Mouse (Mus musculus): ENCODE measurements around the gene Abca8a.
A peak's percentile ranks its signal among the peaks of the same experiment; 100 is the strongest.

Abca8a gene

DNA sequence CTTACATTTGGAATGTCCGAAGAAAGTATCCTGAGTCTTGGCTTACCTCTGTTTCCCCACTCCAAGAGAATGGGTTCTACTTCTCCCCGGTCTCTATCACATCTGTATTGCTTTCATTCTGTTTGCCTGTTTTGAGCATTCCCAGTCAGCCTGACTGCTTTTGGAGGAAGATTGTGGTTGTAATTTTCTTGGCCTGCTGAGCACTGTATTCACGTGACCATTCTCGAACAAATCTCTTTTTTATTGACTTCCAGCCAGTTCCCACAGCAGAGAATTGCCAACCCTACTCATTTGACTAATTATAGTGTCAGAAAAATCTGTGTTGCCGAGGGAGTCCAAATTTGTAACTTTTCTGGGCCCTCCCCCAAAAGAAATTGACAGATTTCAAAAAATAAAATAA lies at the start of gene Abca8a:
Gene Abca8a (minus strand): TSS at position 121 of the 400 bp plus-strand sequence.
- DNase-seq (ENCODE audit: low read depth): no peak

DNA sequence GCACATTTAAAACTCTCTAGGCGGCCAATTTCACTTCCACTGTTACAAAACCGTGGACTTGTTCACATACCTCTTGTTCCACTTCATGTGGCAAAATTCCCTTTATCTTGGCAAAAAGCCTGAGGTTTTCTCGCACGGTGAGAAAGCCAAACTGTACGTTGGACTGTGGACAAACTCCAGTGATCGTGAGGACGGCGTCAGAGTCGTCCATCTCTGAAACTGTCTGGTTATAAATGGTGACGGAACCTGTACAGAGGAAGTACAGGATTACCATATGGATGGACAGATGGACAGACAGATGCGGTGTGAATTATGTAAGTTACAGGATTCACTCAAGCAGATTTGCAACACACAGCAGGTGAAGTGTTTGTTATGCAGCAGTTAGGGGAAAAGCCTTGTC lies 49.6 kb upstream of the Abca8a start:
- no peak for DNase-seq (ENCODE audit: low read depth)

DNA sequence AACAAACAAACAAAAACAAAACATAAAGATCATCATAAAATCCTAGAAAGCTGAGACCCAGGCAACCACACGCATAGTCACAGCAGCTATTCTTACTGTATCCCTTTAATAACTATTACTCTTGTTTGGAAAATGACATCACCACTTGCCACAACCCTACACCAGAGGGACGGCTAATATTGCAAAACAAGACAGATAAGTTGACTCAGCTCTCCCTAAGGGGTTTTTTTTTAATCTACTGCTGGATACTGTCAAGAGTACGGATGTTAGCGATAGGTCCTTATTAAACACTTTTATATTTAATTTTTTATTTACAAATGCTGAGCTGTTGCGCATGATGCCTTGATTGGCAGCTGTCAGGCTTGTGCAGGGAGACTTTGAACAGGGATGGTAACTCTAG lies 35.0 kb upstream of the Abca8a start:
- no peak for DNase-seq (ENCODE audit: low read depth)

DNA sequence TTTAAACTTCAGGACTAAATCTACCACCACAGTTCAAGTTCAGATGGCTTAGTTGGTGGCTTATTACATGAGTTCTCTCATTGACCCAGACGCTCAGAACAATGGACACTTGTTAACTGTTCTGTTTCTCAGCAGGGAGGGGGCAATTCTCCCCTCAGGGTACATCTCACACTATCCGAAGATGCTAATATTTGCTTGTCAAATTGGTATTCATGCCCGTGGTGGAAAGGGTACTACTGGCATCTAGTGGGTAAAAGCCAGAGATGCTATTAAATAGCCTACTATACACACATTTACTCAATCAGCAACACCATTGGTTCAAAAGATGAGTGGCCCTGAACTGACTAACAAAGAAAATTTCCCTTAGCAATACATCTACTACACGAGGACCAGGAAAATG lies 15.4 kb upstream of the Abca8a start:
- DNase-seq (ENCODE audit: low read depth): no peak

DNA sequence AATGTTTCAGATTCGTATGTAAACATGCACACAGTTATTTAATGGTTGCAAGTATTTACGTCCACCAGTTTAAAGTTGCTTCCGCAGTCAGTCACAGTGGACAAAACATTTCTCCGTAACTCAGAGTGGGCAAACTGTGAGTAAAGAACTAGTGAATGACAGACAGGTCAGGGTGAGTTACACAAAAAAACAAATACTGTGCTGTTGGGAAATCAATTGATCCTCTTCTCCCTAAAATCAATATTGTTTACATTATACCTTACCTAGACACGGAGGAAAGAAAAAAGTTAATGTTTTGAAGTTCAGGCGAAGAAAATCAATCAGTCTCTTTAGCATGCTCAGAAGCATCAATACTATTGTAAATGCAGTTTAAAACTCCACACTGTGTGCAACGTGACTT lies 5.7 kb upstream of the Abca8a start:
- DNase-seq (ENCODE audit: low read depth): no peak

DNA sequence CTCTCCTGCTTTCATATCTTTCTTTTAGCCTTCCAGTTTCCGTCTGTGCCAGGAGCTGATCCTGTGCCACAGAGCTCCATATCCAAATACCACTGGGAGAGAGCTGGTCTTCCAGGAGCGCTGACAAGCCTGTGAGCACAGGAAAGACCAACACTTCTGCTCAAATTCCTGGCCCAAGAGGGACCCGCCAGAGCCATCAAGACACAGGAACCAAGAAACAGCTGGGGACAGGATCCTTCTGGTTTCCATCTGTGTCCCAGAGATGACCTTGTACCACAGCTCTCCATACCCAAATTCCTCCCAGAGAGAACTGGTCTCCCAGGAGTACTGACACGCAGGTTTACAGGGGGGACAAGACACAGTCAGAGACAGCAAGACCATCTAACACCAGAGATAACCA lies 3.1 kb upstream of the Abca8a start:
- DNase-seq (ENCODE audit: low read depth): no peak

DNA sequence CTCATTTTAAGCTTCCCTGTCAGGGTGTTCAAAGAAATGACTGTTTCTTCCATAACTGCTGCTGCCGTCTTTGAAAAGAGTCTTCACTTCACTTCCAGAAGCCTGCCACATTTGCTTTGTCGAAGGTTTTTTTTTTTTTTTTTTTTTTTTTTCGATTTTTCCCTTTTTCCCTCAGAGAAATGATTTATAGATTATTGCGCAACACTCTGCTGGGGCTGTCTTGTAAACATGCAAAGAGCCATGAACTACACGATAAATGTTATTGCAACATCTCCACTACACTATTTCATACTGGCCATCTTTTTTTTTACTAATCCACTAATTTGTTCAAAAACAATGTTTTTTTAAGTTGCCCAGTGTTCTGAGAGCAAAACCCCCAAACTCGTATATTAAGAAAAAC lies 1.7 kb upstream of the Abca8a start:
- DNase-seq (ENCODE audit: low read depth): no peak

DNA sequence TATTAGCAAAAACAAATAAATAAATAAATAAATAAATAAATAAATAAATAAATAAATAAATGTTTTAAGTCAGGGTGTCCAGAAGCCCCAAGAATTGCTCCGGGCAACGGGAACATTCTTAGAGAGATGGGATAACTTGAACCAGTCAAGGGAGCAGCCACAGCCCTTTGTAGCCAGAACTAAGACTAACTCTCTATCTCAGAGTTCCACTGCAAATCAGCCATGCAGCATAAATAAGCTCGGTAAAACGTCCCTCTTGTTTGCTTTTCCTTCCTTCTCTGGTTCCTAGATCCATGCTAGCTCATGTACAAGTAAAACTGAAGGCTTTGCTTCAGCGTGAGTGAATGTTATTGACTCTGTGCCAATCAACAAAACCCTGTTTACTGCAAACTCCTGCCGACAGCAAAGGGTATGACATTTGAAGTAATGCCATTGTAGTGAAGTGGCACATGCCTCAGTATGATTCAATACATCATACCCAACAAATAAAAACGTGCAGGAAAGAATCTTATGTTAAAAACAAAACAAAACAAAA lies 865 bp downstream of the Abca8a start:
- no peak for DNase-seq (ENCODE audit: low read depth)

DNA sequence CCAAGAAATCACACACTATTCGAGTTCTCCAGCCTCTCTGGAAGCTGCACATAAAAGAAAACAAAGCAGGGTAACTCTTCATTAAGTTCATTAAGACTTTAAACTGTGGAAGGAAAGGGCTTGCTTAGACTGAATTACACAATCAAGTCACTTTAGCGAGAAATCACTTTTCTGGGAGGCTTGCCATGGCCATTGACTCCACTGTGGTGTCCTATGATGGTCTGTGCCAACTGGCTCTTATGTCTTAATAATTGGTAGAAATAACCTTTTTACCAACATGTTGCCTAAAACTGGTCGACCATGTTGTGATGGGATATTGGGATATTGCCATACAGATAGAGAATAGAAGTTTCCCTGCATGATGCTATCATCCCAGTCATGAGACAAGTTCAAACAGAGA lies 1.5 kb downstream of the Abca8a start:
- no peak for DNase-seq (ENCODE audit: low read depth)

DNA sequence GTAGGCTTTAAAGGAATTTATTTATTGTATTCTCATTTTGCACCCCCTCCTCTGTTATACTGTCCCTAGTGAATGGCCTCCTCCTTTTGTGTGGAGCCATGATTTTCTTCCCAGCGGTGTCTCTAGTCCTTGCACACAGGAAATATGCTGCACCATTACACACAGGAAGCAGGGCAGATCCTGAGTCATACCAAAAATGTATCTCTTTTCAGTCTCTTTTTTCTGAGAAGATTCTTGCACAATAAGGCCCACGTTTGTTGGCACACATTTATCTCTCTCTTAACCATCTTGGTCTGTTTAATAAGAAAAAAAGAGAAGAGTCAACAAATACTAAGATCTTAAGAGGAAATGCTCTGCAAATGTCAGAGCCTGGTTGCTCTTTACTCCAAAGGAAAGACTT lies 4.5 kb downstream of the Abca8a start:
- no peak for DNase-seq (ENCODE audit: low read depth)

DNA sequence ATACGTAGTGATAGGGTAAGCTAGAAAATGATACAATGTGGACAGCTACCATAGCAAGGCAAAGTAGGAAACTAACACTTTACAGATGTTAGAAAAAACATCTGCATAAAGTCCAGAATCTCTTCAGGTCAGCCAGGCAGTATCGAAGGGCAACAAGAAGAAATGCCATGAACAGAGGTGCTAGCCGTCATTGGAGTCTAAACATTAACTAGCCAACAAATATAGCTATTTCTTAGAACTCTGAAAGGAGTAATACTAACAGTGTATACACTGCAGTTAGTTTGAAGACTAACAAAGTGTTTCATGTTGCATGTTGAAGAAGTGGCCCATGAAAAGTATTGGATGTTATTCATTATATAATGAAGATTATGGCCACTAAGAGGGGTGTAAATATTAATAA lies 23.6 kb downstream of the Abca8a start:
- DNase-seq (ENCODE audit: low read depth): no peak

DNA sequence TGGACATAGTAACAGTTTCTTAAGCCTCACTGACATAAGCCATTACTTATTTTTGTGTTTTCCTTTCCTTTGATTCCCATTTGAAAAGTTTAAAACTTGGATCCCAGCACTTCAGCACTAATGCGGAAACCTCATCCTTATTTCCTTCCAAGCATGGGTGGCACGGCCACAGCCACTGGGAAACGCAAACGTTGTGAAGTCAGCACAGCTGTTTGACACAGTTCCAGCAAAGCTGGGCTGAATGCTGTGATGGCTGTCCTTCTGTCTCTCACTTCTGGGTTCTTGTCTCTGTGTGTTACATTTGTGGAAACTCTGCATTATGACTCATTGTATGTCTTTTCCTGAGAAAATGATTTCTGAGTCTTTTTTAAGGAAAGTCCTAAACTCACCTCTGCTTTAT lies 34.7 kb downstream of the Abca8a start:
- DNase-seq (ENCODE audit: low read depth): no peak

DNA sequence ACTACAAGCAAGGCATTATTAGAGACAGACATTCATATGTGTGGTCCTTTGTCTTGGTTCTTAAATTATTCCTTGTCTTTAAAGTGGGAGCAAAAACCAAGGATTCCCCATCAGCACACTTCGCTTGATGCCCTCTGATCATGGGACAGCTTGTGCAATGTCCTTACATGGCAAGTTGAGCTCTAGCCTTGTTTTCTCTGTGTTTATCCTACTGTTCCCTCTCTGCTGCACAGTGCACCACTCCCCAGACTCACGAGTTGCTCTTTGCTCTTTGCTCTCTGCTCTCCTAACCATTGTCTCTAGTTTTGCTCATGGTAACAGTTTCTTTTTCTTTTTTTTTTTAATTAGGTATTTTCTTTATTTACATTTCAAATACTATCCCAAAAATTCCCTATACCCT lies 35.7 kb downstream of the Abca8a start:
- no peak for DNase-seq (ENCODE audit: low read depth)

DNA sequence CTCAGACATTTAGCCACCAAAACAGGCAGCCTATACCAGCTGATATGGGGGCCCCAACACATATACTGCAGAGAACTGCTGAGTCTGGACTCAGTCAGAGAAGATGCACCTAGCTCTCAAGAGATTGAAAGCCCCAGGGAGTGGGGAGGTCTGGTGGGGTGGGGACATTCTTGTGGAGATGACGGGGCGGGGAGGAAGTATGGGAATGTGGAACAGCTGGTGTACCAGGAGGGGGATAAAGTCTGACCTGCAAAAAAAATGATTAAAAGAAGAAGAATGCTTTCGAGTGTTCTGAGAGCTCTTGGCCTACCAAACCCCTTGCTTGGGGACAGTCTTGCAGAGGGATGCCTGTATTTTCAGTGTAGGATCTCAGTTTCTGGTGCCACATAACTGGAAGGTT lies 42.1 kb downstream of the Abca8a start:
- no peak for DNase-seq (ENCODE audit: low read depth)

DNA sequence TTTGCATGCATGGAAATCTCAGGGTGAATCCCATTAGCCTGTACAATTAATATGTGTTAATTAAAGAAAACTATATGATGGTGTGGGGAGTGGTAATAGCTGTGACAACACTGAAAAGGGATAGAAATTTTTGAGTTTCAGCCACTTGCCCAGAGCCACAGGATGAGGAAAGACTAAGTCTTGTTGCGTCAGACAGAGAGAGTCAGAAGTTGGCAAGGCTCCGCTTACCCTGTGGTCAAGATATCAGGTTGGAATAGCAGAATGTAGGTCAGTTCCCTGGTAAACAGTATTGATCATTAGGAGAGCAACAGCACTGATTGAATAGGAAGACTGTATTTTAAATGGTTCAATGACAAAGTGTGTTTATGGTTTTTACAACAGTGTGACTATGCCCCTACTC lies 58.0 kb downstream of the Abca8a start:
- no peak for DNase-seq (ENCODE audit: low read depth)

DNA sequence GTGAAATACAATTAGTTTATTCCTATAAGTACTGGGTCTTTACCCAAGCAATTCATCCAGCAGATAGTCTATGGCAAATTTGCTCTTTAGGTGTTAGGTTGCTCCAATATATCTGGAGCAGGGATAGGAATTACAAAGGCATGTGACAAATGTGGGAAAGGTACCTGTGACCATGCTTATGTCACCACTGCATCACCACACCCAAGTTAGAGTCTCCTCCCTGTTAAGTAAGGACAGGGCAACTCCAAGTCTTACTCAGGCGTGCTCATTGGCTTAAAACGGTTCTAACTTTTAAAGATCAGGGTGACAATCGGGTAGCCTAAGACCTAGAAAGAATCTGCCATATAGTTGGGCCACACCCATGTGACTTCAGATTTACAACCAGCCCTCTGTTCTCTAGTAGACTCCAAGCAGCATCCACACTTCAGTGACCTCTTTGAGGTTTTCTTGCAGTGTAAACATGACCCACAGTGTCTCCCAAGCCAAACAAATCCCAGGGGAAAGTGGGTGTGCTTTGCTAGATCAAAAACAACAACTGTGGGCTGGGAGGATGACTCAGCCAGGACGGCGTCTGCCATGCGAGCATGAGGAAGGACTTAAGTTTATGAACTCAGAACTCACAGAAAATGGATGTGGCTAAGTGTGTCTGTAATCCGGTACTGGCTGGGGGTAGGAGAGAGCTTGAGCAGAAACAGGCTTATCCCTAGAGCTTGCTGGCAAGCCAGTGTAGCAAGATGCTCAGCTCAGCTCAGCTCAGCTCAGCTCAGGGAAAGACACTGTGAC lies 66.7 kb downstream of the Abca8a start:
- no peak for DNase-seq (ENCODE audit: low read depth)

DNA sequence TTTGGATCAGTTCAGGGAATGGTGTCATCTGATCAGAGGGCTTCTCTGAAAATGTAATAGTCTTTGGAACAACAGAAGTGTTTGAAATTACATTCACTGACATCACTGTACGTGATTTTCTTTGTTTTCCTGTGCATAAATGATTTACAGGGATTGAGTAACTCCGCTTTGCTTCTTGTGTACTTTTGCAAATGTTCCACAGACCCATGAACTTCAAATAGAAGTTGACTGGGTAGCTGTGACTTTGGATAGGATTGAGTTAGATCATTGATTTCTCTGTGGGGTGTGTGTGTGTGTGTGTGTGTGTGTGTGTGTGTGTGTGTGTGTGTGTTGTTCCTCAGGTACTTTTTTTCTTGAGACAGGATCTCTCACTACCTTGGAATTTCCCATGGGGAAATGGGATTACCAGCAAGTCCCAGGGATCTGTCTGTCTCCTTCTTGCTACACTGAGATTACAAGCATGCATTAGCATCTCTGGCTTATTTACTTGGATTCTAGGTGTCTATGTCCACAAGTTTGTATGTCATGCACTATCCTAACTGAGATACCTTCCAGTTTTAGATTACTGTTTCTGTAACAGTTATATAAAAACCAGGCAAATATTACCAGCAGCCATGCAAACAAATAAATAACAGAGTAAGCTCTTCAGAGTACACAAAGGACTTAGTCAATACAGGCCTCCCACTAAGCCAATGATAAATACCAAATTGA lies 84.8 kb downstream of the Abca8a start:
- no peak for DNase-seq (ENCODE audit: low read depth)

DNA sequence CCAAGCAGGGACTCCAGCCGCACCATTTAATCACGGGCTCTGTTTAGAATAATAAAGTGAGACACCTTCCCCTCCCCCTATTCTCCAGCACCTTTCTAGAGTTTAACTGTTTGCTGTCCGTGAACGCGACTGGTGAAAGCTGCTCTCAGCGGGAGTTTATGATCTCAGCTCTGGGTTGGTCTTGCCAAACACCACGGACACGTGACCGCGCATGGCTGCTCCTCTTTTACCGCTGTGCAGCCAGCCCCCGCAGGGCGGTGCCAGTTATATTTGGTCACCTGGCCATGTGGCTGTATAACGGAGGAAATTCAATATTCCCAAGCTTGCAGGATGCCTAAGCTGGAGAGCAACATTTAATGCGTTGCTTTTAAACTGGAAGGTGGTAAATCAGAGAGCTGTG lies 100.2 kb downstream of the Abca8a start, which contains the start of gene Abca8b:
Gene Abca8b (minus strand): TSS at position 222 of the 400 bp plus-strand sequence.
- DNase-seq (ENCODE audit: low read depth): peak; percentile 2

DNA sequence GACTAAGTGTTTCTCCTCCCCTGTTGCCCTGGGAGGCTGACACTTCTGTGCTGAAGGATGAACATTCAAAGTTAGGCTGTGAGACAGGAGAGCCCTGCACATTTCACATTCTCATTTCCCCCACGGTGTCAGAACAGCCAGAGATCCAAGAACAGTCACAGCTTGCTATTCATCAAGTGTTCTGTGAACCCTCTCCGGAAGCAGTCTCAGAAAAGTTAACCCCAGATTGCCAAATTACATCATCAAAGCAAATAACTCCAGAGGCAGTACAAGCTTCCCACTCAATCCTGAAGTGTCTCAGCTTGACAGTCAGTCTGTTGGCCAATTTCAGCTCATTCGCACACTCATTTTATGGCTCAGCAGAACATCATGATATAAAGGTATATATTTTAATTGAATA lies 100.8 kb downstream of the Abca8a start:
- DNase-seq (ENCODE audit: low read depth): no peak

DNA sequence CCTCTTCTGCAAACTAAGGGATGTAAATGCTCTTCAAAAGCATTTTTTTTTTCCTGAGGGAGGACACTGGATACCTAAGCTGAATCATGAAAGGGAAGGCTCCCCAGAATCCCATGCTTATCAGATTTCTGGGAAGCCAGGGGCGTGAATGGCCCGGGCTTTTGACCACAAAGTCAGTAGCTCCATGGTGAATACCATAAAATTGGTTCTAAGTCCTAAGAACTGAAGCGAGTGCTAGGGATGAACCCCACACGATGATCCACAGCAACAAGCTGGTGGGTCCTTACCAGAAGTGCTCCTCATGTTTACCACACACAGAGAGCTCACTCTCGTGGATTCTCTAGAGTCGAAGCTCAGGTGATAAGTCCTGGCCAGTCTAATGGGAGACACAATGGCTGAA lies 101.8 kb downstream of the Abca8a start:
- no peak for DNase-seq (ENCODE audit: low read depth)

DNA sequence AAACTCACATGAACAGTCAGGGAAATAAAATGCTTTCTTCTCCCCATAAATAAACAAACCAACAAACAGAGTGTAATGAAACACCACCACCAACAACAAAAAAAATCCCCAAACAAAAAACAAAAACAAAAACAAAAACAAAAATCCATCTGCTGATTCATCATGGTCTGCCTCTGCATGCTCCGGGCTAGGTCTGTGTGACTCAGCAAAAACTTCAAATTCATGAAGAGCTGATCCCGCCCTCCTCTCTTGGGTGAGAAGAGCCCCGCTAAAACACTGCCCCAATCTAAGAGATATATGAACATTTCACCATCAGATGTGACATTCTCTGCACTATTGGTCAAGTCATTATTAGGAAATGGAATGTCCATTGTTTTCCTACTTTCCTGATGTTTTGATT lies 104.5 kb downstream of the Abca8a start:
- no peak for DNase-seq (ENCODE audit: low read depth)

DNA sequence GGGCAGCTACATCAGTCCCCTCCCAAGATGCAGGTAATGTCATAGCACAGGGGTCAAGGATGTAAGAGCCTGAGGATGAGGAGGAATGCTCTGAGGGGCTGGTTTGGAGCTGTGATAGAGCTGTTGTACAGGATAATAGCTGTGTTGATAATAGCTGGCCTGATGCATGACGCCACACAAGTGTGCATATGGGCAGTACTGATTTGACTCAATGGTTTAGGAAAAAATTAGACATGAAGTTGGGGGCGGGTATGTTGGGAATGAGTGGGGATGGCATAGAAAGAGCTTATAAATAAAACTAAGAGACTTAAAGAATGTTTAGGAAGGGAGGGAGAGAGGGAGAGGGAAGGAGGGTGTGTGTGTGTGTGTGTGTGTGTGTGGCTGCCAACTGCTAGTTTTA lies 105.5 kb downstream of the Abca8a start:
- no peak for DNase-seq (ENCODE audit: low read depth)

DNA sequence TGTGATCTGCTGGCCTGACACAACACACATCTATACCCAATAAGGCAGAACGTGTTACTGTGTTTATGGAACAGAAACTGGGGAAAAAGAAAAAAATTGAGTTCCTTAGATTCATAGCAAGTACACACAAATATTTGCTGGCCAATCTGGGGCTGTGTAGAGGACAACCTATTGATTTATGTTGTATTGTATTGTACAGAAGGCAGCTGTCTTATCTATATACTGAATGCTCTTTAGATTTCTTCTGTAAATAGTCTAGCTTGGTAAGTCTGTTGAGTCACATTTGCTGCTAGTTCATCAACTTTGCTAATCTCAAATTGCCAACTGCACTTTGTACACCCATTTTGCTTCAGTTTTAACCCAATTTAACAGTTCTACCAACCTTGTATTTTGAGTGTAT lies 107.6 kb downstream of the Abca8a start:
- no peak for DNase-seq (ENCODE audit: low read depth)
